Mouse (Mus musculus) brain, embryonic 14.5 days (tissue): ENCODE results near the gene Mrps16. TPM values are rescaled to one million over a fixed set of nuclear protein-coding genes. Genes with fewer than 3 reads are reported as not detected.

Source experiments
- DNase-seq: peaks from one replicate; pipeline ENCODE4 v3.0.0-alpha.2; 2011; ENCODE audit warnings: low read depth
- CTCF ChIP-seq: fragments of 200-500 bp; IDR thresholded peaks from 2 replicates; pipeline ENCODE4 v1.5.1; 2012; ENCODE audit warnings: inconsistent platforms, mild to moderate bottlenecking, moderate library complexity, borderline replicate concordance; ENCODE audit not compliant: insufficient read depth, insufficient read length; ENCODE audit errors: extremely low read depth
- POLR2A ChIP-seq: fragments of 200-500 bp; IDR thresholded peaks from 2 replicates; pipeline ENCODE4 v1.6.1; 2012; ENCODE audit warnings: mild to moderate bottlenecking, inconsistent platforms, borderline replicate concordance; ENCODE audit not compliant: poor library complexity, insufficient read depth, insufficient read length, severe bottlenecking; ENCODE audit errors: extremely low read depth
- polyA plus RNA-seq: library from polyadenylated mRNA; depleted of rRNA; stranded (reverse); fragments of >200 nt; gene quantifications from 2 replicates; pipeline ENCODE4 v1.2.3, GENCODE M21; 2012

Mrps16 gene
- polyA plus RNA-seq, 1 experiment, result 36.1 TPM

DNA sequence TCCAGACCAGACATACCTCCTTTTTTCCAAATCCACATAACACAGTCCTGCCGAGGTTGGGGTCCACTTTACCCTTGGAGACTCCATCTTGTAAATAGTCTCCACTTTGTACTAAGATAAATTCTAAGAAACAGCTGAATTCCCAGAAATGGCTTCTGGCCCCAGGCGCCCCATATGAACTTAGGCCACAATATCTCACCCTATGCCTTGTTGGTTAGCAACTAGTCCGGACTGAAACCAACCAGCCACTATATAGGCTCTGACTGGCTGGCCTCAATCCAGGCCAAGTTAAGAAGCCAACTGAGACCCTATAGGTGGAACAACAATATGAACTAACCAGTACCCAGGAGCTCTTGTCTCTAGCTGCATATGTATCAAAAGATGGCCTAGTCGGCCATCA lies 1.1 kb downstream of the Mrps16 start:
- no peak for TF ChIP-seq POLR2A
- no peak for TF ChIP-seq CTCF
- DNase-seq, result no peak

DNA sequence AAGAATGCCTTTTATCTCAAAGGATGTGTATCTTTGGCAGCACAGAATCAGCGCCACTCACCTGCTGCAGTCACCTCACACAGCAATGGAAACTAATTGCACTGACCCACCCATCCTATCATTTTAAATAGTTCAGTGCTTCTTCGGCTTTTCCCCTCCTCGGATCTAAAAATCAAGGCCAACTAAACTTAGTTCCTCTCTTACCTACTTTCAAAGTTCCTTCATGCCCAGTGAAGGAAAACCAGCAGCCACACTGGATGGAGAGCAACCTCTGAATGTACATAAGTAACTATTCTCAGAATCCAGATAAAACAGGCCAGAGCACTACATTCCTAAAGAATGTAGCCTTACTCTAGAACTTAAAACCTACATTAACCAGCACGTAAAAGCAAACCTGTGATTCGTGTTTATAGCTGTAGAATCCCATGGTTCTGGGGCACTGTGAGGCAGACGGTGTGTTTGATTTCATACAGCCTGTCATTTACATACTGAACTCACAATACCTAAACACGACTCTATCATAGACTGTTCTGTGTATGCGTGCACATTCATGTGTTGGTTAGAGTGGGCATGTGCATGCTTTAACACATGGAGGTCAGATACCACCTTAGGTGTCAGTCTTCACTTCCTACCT lies 3.9 kb downstream of the Mrps16 start:
- TF ChIP-seq POLR2A (no peak), CTCF (no peak)
- no peak for DNase-seq

DNA sequence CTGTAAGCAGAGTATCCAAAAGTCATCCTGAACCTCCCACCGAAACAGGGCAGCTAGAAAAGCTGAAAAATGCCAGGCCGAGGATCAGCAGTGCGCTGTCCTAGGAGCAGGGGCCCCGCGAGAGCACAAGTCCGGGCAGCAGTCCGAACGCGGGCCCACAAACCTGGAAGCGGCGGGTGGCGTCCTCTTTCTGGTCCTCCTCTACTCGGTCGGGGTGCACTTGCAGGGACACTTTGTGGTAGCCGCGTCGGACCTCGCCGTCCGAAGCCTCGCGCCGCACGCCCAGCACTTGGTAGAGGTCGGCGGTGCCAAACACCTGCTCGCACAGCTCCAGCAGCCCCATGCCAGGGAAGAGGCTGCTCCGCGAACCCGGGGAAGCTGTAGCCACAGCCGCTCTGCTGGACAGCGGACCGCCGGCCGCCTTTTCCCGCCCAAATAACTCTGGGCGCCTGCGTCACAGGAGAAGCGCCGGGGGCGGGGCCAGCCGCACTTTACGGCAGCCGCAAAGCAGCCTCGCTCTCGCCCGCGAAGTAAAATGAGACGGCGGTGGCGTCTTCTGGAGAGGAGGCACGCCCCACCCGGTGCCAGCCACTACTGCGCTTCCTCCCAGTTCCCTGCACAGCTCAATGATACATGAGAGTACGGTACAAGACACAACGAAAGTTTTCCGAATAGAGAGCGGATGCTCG lies 4.8 kb downstream of the Mrps16 start, which contains the start of gene Dnajc9:
TSS of gene Dnajc9 (minus strand) at position 470 of the 689 bp plus-strand sequence.
- peak; percentile 97 for DNase-seq
- TF ChIP-seq POLR2A (peak; percentile 69; the same call in 1 of the 2 replicates), CTCF (no peak)

DNA sequence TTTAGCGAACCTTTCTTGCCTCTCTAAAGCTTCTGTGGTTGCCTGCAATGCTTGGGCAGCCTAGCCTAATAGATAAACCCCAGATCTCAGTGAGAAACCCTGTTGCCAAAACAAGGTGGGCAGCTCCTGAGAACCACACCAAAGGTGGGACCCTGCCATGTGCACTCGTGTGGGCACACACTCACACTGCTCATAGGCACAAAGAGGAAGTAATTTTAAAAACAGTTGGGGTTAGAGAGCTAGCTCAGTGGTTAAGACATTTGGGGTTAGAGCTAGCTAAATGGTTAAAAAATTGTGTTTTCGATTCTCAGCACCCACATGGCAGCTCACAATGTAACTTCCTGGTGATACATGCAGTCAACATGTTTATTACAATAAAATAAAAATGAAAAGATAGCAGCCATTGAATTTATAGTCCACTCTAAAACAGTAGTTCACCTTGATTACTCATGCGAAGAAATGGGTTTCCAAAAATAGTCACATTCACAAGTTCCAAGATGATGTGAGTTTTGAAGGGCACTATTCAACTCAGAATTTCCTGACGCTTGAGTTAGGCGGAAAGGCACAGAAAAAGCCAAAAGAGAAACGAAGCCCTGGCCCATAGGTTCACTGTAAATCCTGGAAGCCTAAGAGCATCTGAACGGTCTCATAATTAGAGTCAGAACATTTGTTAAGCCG lies 13.5 kb downstream of the Mrps16 start:
- DNase-seq, result no peak
- TF ChIP-seq POLR2A (no peak), CTCF (no peak)

DNA sequence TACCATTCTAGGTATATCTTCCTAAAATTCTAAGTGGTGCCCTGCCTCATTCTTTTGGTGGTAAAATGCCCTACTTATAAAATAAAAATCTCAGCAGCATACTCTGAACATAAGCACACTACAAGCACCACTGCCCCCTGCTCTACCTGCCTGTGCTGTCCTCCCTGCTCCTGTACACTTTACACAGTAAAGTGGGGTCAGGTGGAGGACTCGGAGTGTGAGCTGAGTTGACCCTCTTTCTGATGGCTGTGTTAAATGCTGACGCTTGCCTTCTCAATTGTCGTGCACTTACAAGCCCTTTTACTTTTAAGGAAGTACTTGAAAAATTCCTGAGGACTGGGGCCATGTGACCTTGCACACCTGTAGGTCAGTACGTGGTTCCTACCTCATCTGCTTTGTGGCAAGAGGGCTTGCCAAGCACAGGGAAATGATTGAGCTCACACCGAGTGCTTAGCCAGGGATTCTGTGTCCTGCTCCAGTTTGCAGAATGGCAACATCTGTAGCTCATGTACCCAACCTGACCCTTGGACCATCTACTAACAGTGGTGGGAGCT lies 14.3 kb downstream of the Mrps16 start:
- TF ChIP-seq POLR2A (no peak), CTCF (no peak)

DNA sequence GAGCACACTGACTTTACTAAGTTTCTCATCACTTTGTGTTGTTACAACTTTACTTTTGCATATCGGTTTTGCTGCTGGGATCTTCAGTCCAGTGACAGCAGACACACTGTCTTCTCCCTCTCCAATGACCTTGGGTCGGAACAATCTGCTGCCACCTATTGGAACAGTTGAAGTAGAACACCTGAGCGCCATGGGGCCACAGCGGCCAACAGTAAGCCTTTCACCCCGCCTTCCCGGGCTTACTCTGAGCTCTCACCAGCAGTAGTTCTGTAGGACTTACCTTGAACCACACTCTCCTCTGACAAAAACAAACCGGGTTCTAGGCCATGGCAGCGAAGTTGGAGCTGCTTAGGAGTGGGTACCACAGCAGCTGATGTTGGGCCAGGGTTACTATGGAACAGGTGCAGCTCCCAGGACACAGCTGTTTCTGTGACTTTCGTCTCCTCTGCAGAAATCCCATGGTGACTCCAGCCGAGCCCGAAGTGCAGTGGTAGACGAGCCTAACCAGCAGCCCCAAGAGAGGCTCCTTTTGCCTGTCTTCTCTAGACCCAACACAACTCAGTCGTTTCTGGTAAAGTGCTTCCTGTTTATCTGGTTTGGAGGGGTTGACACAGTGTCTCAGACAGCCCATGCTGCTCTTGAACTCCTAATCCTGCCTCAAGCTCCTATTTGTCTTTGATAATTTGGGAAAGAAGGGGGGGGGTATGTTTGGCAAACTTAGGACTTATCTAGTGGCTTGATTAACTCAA lies 14.9 kb downstream of the Mrps16 start:
- DNase-seq, result peak; percentile 35

More for the DNA sequence above, 14.3 kb downstream of the Mrps16 start:
- DNase-seq, result no peak

DNA sequence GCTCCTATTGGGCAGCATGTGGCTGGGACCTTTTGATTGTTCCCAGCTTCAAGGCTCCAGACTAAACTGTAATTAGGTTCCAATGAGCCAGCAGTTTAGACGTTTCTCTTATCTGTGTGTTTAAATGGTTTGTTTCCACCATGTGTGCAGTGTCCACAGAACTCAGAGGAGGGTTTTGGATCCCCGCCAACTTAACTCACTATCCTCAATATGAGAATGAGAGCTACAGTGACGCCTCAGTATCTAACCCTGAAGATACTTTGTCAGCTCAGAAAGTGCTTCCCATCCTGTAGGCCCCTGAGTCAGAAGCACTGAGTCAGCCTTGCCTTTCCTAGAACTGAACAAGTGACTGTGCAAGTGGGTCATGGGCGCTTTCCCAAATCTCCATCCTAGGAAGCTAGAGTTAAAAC lies 16.3 kb downstream of the Mrps16 start:
- no peak for TF ChIP-seq CTCF
- no peak for TF ChIP-seq POLR2A
- DNase-seq, result no peak

More for the DNA sequence above, 14.9 kb downstream of the Mrps16 start:
- TF ChIP-seq POLR2A (no peak), CTCF (peak; percentile 55; the same call in 1 of the 2 replicates)

DNA sequence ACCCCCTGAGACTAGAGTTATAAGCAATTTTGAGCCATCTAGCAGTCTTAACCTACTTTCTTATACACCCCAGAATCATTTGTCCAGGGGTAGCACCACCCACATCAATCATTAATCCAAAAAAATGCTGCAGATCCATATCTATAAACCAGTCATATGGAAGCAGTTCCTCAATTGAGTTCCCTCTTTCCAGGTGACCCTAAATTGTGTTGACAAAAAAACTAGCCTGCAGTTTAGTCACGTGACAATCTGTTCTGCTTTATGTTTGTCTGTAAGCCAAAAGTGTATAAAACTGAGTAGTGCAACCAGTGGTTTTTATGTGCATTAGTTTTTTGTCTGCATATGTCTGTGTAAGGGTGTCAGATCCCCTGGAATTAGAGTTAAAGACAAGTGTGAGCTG lies 21.6 kb downstream of the Mrps16 start:
- DNase-seq, result no peak
- TF ChIP-seq POLR2A (no peak), CTCF (no peak)

DNA sequence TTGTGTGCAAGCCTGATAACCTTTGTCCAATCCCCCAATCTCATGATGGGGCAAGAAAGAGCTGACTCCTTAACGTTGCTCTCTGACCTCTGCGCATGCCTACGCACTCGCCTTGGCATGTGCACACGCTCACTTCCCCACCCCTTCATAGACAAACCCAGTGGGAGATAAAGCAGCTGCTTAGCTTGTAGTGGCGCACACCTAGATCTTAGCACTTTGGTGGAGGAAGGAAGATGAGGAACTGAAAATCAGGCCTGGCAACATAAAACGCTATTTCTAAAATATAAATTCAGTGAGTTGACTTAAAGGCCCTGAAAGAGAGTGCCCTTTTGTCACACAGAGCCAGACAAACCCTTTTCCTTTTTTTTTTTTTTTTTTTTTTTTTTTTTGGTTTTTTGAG lies 22.6 kb downstream of the Mrps16 start:
- no peak for TF ChIP-seq CTCF
- TF ChIP-seq POLR2A, result no peak
- no peak for DNase-seq

DNA sequence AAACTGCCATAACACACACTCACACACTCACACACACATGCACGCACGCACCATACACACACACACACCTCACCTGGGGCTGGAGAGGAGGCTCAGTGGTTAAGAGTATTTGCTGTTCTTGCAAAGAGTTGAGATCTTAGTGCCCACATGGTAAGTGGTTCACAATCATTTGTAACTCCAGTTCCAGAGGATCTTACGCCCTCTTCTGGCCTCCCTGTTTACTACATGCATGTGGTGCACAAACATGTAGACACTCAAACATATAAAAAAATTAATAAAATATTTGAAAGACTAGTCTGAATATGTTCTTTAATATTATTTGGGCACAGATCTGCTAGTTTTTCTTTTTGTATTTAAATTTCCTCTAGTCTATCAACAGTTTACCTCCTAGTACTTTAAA lies 25.2 kb downstream of the Mrps16 start:
- DNase-seq, result no peak
- TF ChIP-seq POLR2A (no peak), CTCF (no peak)
